Mouse (Mus musculus) layer of hippocampus, postnatal 10 days (tissue): Measurements from ENCODE around the gene 0610012G03Rik. TPM values are rescaled to one million over a fixed set of nuclear protein-coding genes. Genes with fewer than 3 reads are reported as not detected.
"Not testable (repeated sequence)": the region's sequence is repeated elsewhere in the genome, so short reads cannot be mapped to it uniquely, and the experiment has no call there.

Source experiments
- DNase-seq, 2 experiments: peaks; one replicate each; pipeline ENCODE4 v3.0.0; 2021; ENCODE audit warnings: low spot score in 2 of 2
- long read RNA-seq: library from polyadenylated mRNA; stranded (forward); transcript quantifications from one replicate; pipeline ENCODE4 v2.0.0, GENCODE M21; 2023
- total RNA-seq, 2 experiments: library from RNA; stranded (reverse); gene quantifications; 2 replicates each; pipeline ENCODE4 v1.2.3; 2021

The 0610012G03Rik gene
- total RNA-seq: 10 to 100 TPM; 53.6 to 55.9 TPM
- long read RNA-seq, transcript 0610012G03Rik-201 (1 exons, 1,445 nt): major isoform, 220 of 220 reads
- long read RNA-seq, partial matches to known transcripts: 0 of 220 reads
- long read RNA-seq, other reads (novel, unspliced or antisense): 0 of 220 reads

GRCm38 (mm10) chr16:31948345-31948774, at the start of gene 0610012G03Rik, which contains the start of gene Ncbp2:
TSS of gene 0610012G03Rik (minus strand) at chr16:31948494.
TSS of gene Ncbp2 (plus strand) at chr16:31948513.
- DNase-seq: peak; percentile 98

DNA sequence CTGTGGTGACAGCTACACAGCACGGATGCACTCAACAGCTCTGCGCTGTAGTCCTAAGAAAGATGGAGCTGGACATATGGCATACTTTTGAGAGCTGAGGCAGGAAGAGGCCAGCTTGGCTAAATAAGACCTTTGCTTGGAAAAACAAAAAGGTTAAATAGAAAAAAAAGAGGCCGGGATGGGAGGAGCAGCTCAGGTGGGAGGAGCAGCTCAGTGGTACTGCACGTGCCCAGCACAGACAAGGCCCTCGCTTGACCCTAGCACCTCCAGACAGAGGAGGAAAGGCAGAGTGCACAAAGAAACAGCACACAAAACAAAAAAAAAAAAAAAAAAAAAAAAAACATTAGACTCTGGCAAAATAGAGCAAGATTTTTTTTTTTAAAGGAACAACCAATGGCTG, 48.1 kb upstream of the 0610012G03Rik start:
- no peak for DNase-seq

GRCm38 (mm10) chr16:31993946-31994345, 45.7 kb upstream of the 0610012G03Rik start:
- DNase-seq: no peak

- no peak for DNase-seq
Measured at GRCm38 (mm10) chr16:31993195-31993594, 44.9 kb upstream of the 0610012G03Rik start.

- no peak for DNase-seq
Measured at GRCm38 (mm10) chr16:31992039-31992438, 43.7 kb upstream of the 0610012G03Rik start.

DNA sequence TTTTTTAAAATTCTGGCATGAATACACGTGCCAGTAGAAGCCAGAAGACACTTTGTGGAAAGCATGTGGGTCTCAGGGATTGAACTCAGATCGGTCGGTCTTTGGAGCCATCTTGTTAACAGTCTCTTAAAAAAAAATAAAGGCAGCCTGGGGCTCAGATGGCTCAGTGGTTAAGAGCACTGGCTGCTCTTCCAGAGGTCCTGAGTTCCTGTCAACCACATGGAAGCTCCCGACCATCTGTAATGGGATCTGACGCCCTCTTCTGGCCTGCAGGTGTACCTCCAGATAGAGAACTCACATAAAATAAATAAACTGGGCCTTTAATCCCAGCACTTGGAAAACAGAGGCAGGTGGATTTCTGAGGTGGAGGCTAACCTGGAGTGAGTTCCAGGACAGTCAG, 32.7 kb upstream of the 0610012G03Rik start:
- DNase-seq: no peak

- no peak for DNase-seq
Measured at GRCm38 (mm10) chr16:31979501-31979900, 31.2 kb upstream of the 0610012G03Rik start.

GRCm38 (mm10) chr16:31975258-31975657, 27.0 kb upstream of the 0610012G03Rik start:
- DNase-seq: no peak

DNA sequence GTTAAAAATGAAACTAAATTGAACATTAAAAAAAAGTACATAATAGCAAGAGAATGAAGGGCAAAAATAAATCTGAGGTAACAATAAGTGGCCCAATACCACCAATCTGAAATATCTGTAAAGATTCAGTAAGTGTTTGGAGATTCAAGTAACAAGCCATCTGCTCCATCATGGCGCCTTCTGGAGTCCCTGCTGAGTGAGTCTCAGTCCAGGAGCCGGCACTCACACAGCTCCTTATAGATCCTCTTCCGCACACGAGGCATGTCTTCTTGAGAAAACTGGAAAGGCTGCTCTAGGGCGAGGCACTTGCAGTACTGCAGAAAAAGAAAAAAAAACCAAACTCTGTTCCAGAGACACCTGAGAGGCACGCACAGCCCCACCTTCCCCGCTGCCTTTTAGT, 14.9 kb upstream of the 0610012G03Rik start:
- no peak for DNase-seq

GRCm38 (mm10) chr16:31947901-31948316, 385 bp downstream of the 0610012G03Rik start:
- DNase-seq: no peak

- no peak for DNase-seq
Measured at GRCm38 (mm10) chr16:31947333-31947732, 961 bp downstream of the 0610012G03Rik start.

GRCm38 (mm10) chr16:31945986-31946385, 2.3 kb downstream of the 0610012G03Rik start:
- DNase-seq: not testable (repeated sequence)

GRCm38 (mm10) chr16:31945372-31945771, 2.9 kb downstream of the 0610012G03Rik start:
- DNase-seq: no peak

DNA sequence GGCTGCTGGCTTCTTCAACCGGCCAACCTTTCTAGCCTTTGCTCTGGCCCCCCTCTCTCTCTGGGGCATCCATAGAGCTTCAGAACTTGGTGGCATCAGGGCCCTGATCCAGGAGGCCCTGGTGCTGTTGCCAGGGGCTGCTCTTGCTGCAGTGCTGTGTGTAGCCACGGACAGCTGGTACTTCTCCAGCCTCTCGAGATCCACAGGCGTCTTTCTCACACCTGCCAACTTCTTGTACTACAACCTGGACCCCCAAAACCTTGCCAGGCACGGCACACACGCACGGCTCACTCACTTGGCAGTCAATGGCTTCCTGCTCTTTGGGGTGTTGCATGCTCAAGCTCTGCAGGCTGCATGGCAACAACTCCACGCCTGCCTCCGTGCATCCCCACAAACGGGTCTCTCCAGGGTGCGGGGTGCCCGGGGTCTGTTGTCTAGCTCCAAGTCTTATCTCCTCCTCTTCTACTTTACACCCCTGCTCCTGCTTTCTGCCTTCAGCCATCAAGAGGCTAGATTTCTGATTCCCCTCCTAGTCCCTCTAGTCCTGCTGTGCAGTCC, 3.5 kb downstream of the 0610012G03Rik start:
- DNase-seq: no peak

- peak; percentile 85 to 89 for DNase-seq
Measured at GRCm38 (mm10) chr16:31943980-31944379, 4.3 kb downstream of the 0610012G03Rik start.

- no peak for DNase-seq
Measured at GRCm38 (mm10) chr16:31940586-31940985, 7.7 kb downstream of the 0610012G03Rik start.

- no peak for DNase-seq
Measured at GRCm38 (mm10) chr16:31938856-31939255, 9.4 kb downstream of the 0610012G03Rik start.

- DNase-seq: no peak
Measured at GRCm38 (mm10) chr16:31936568-31936967, 11.7 kb downstream of the 0610012G03Rik start.

DNA sequence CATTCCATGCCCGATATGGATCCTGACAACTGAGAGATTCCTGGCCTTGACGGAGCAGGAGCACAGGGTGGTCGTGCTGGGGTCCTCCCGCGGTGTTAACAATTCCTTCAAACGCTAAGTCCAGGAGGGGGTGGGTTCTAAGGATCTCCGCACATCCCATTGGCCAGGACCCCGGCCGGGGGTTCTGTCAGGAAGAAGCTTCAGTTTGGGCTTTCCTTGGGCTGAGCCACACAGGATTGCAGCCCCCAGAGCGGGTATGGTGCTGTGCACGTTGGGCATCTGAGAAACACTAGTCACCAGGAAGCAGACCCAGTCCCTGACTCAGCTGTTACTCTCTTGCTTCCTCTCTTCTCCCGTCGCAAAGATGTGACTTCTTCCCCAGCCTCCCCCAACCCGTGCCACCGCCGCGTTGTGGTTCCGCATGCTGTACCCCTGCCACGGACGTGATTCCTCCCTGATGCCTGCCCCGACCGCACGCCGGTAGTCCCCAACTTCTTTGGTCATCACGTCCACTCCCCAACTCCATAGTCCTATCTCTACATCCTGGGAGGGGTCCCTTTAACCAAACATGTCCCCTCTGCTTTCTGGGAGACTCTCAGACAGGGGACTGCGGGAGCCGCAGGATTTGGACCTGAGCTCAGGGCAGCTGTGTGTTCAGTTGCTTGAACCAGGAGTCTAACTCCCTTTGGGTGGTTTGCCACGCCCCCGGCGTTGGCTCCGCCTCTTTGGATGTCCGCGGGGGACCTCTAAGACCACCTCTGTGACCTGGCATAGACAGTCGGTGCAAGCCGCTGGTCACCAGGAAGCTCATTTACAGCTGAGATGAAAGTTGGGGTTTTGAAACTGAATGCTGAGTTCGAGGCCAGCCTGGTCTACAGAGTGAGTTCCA, 13.0 kb downstream of the 0610012G03Rik start:
- DNase-seq: peak; percentile 40 to 55

- DNase-seq: no peak
Measured at GRCm38 (mm10) chr16:31934550-31935010, 13.7 kb downstream of the 0610012G03Rik start.

DNA sequence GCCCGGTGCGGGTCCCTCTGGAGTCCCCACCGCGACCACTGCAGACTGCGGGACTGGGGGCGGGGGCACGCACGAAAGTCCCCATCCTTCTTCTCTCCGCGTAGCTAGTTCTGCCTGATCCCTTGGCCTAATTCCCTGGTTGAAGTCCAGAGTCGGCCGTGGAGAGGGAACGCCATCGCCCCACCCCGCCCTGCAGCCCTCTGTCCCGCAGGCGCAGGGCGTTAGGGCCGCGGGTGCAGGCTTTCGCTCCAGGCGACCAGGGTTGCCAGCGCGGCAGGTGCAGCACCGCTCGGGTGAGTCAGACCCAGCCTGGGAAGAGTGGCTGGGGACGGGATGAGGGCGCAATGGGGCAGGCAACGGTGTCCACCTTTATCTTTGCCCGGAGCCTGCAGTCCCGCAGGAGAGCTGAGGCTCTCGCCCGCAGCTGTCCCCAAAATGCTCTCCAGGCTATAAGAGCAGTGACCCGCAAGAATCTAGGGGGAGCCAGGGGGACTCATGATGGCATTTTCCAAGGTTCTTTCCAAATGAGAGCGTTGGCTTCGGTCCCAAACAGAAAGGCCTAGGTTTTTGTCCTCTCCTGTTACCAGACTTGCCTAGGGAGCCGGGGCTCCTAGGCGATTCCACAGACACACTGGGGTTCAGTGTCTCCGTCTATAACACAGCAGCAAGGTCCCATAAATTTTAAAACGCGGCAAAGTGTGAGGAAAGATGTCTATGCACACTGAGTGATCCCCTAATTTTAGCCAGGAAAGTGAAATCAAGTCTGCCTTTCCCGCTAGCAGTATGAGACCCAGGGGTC, 14.3 kb downstream of the 0610012G03Rik start, which contains the start of gene Pigz:
Gene Pigz (plus strand): TSS at position 101 of the 799 bp plus-strand sequence.
- DNase-seq: peak; percentile 66 to 68
